Mouse (Mus musculus) G1E (cell line): ENCODE measurements at regions not wholly inside any gene's neighbourhood (a gene's known extent, or its start where the extent isn't known, plus 50 kb on each side); places are given as distances from the start of the nearest gene placed in this dataset.

Experiments used
- CTCF ChIP-seq: IDR thresholded peaks from 2 replicates; pipeline ENCODE4 v1.5.1; 2012; ENCODE audit warnings: low read depth, low read length, inconsistent platforms, mixed read lengths
- GATA2 ChIP-seq: IDR thresholded peaks from 2 replicates; pipeline ENCODE4 v1.6.1; 2012; ENCODE audit warnings: low read depth, low read length, inconsistent platforms, borderline replicate concordance
- TAL1 ChIP-seq: conservative IDR thresholded peaks from 2 replicates; pipeline ENCODE4 v1.6.1; 2012; ENCODE audit warnings: low read depth, low read length, inconsistent platforms, mixed read lengths

- no peak for TF ChIP-seq CTCF
- TF ChIP-seq TAL1 = no peak
- TF ChIP-seq GATA2 = no peak
These were observed 767.7 kb downstream of the Hace1 start for GRCm38 (mm10) chr10:46345315-46345714.
